In genomic region chr2:70793276-70793675, GRCm38 (mm10) we compare ENCODE assay signal across 23 mouse cellular contexts. TPM values are rescaled to one million over a fixed set of nuclear protein-coding genes. Genes with fewer than 3 reads are reported as not detected.
DNase-seq lines count a peak whose midpoint lies in the region; ATAC-seq and TF ChIP-seq lines count a peak whose summit lies in the region.
"Had no signal": no experiment of that assay in that cellular context is flagged by ENCODE, and none has a peak within 500 bp of the region (broad histone marks: within the 10 kb centered on the region; RNA-seq: fewer than 3 reads in every experiment).

No protein-coding gene starts in this region.

- no peaks in the 10 kb centered on the region for H3K36me3 ChIP-seq in hindbrain, postnatal 0 days (ENCODE audit: insufficient read depth, low read length)

- no peak overlapping the region for H3K4me3 ChIP-seq in hindbrain, postnatal 0 days (ENCODE audit: low read length)
- H3K4me3 ChIP-seq: embryonic facial prominence, embryonic 12.5 days; embryonic facial prominence, embryonic 15.5 days; gastrocnemius, adult 2 months; hindbrain, embryonic 12.5 days; hindbrain, embryonic 15.5 days had no signal

- no peak overlapping the region for H3K27ac ChIP-seq in hindbrain, postnatal 0 days
- H3K27ac ChIP-seq: embryonic facial prominence, embryonic 12.5 days; embryonic facial prominence, embryonic 15.5 days; gastrocnemius, adult 2 months; hindbrain, embryonic 12.5 days; hindbrain, embryonic 15.5 days had no signal

- peak; percentile 29 for DNase-seq in CD4-positive helper T cell, adult 2 months (ENCODE audit: low read depth, low spot score)
- DNase-seq in induced T-regulatory cell, adult 2 months (ENCODE audit: low read depth) = peak; percentile 64
- DNase-seq in right cerebral cortex, postnatal 4 days = no peak
- no peak for DNase-seq in hindbrain, postnatal 0 days (ENCODE audit: low spot score)
- no peak for DNase-seq in thymus, postnatal 25 days
- DNase-seq: adrenal gland, adult 8-10 months; adrenal gland, postnatal 36 days; cerebellum, adult 18-20 months; cerebellum, adult 9-10 months; cerebellum, postnatal 25 days; forebrain, postnatal 0 days; gastrocnemius, adult 2 months; gastrocnemius, postnatal 14 days; heart, adult 11 months had no signal

- H3K9me3 ChIP-seq in hindbrain, postnatal 0 days (ENCODE audit: low read length) = no peaks in the 10 kb centered on the region
- H3K9me3 ChIP-seq: embryonic facial prominence, embryonic 12.5 days; embryonic facial prominence, embryonic 15.5 days; G1E; hindbrain, embryonic 12.5 days; hindbrain, embryonic 15.5 days had no signal

- peak; percentile 60 for ATAC-seq in CD4-positive, CD25-positive, alpha-beta regulatory T cell, adult 4 months
- ATAC-seq in hindbrain, postnatal 0 days = no peak
- ATAC-seq: forebrain, embryonic 14.5 days; forebrain, postnatal 0 days; intestine, postnatal 0 days had no signal

- H3K9ac ChIP-seq in hindbrain, postnatal 0 days (replicated peaks; ENCODE audit: low read length) = no peak overlapping the region
- H3K9ac ChIP-seq: embryonic facial prominence, embryonic 12.5 days; embryonic facial prominence, embryonic 15.5 days; forebrain, postnatal 0 days; hindbrain, embryonic 12.5 days; hindbrain, embryonic 15.5 days had no signal

- H3K4me2 ChIP-seq in hindbrain, postnatal 0 days (ENCODE audit: low read depth, low read length) = no peak overlapping the region
- H3K4me2 ChIP-seq: embryonic facial prominence, embryonic 12.5 days; embryonic facial prominence, embryonic 15.5 days; heart, embryonic 11.5 days; hindbrain, embryonic 12.5 days; hindbrain, embryonic 15.5 days had no signal

- no peaks in the 10 kb centered on the region for H3K4me1 ChIP-seq in hindbrain, postnatal 0 days (ENCODE audit: insufficient read depth, low read length)
- H3K4me1 ChIP-seq: embryonic facial prominence, embryonic 12.5 days; hindbrain, embryonic 12.5 days; hindbrain, embryonic 15.5 days had no signal

- no peak for TF ChIP-seq CTCF in hindbrain, postnatal 0 days (IDR thresholded peaks at IDR 0.05; ENCODE audit: low read depth)

- 91% methylated on average over 4 of the region's 4 CpGs for WGBS in hindbrain, postnatal 0 days

- no peaks in the 10 kb centered on the region for H3K27me3 ChIP-seq in hindbrain, postnatal 0 days (ENCODE audit: insufficient read depth, low read length)
- H3K27me3 ChIP-seq: embryonic facial prominence, embryonic 12.5 days; embryonic facial prominence, embryonic 15.5 days; hindbrain, embryonic 12.5 days; hindbrain, embryonic 15.5 days had no signal

RNA-seq across cellular contexts. Expression of gene Tlk1, which starts 32.3 kb away (rescaled TPM):
- 10 to 100 TPM; 41.7 to 42.6 TPM for polyA plus RNA-seq in CD4-positive, CD25-positive, alpha-beta regulatory T cell, adult 4 months (2017; shearing (Covaris generic))
- 17.3 and 22.8 TPM in 2 replicates for total RNA-seq in hindbrain, postnatal 0 days (2014; rRNA removed)
- 23.8 and 27.0 TPM in 2 replicates for polyA plus RNA-seq in hindbrain, postnatal 0 days (2015; fragmentation: Nextera tagmentation; extraction: Ambion mirVana)

Comparison
In these comparisons a context has a peak if more than half of its experiments do, and no peak if none do; other contexts are left out.
1. DNase-seq: peak in CD4-positive helper T cell, adult 2 months (single experiment) and induced T-regulatory cell, adult 2 months (single experiment); none in right cerebral cortex, postnatal 4 days (single experiment), hindbrain, postnatal 0 days (single experiment) and thymus, postnatal 25 days (single experiment).